Mouse (Mus musculus) stomach, postnatal 0 days (tissue): ENCODE measurements around the gene Pih1d1. TPM values are rescaled to one million over a fixed set of nuclear protein-coding genes. Genes with fewer than 3 reads are reported as not detected.

ENCODE experiments used
- ATAC-seq: fragments of 200-750 bp; cut with Nextera tagmentation; 2 replicates; pipeline ENCODE4 v1.8.0; 2017; ENCODE audit not compliant: low FRiP score, low TSS enrichment
- DNase-seq: peaks from one replicate; pipeline ENCODE4 v3.0.0-alpha.2; 2016; ENCODE audit warnings: low spot score
- H3K27ac ChIP-seq: fragments of 300-500 bp; sonication (generic); replicated peaks from 2 replicates; pipeline ENCODE4 v1.5.1; 2014; ENCODE audit warnings: mild to moderate bottlenecking, control low read depth
- H3K27me3 ChIP-seq: fragments of 300-500 bp; sonication (generic); 2 replicates; pipeline ENCODE4 v1.6.1; 2014; ENCODE audit warnings: low read length; ENCODE audit not compliant: control insufficient read depth, insufficient read depth
- H3K36me3 ChIP-seq: fragments of 300-500 bp; sonication (generic); 2 replicates; pipeline ENCODE4 v1.6.1; 2014; ENCODE audit warnings: low read length, mixed read lengths; ENCODE audit not compliant: control insufficient read depth, insufficient read depth
- H3K4me1 ChIP-seq: fragments of 300-500 bp; sonication (generic); replicated peaks from 2 replicates; pipeline ENCODE4 v1.6.1; 2014; ENCODE audit warnings: antibody characterized with exemption; ENCODE audit not compliant: control insufficient read depth, insufficient read depth
- H3K4me2 ChIP-seq: fragments of 300-500 bp; sonication (generic); replicated peaks from 2 replicates; pipeline ENCODE4 v1.6.1; 2014; ENCODE audit warnings: low read depth, mild to moderate bottlenecking, control low read depth, moderate library complexity
- H3K4me3 ChIP-seq: fragments of 300-500 bp; sonication (generic); 2 replicates; pipeline ENCODE4 v1.5.1; 2014; ENCODE audit warnings: low read depth, low read length, control low read depth
- H3K9ac ChIP-seq: fragments of 300-500 bp; sonication (generic); 2 replicates; pipeline ENCODE4 v1.6.1; 2014; ENCODE audit warnings: mild to moderate bottlenecking, low read length, control low read depth, mixed read lengths
- H3K9me3 ChIP-seq: fragments of 300-500 bp; sonication (generic); 2 replicates; pipeline ENCODE4 v1.6.1; 2016; ENCODE audit warnings: low read length; ENCODE audit not compliant: control insufficient read depth
- CTCF ChIP-seq: IDR thresholded peaks from 2 replicates; pipeline ENCODE4 v1.5.1; 2016; ENCODE audit warnings: antibody characterized with exemption, low read depth, mild to moderate bottlenecking, moderate library complexity
- EP300 ChIP-seq: optimal IDR thresholded peaks from 2 replicates; pipeline ENCODE3; 2016; ENCODE audit warnings: antibody characterized with exemption
- WGBS: fragments of 180-500 bp; shearing (Covaris S2); extraction: QIAGEN DNeasy Blood & Tissue Kit; methylation state at CpG from one replicate; pipeline ENCODE4 v1.1.7; 2014; 5-methylcytosine and 5-hydroxymethylcytosine counted together
- polyA plus RNA-seq: library from polyadenylated mRNA; unstranded; fragments of >200 nt; fragmentation: Nextera tagmentation; extraction: Ambion mirVana; gene quantifications from 2 replicates; pipeline ENCODE4 v1.2.1, GENCODE M21; 2015

Pih1d1 gene
- polyA plus RNA-seq, 1 experiment from 2014 or later: 49.0 TPM

DNA sequence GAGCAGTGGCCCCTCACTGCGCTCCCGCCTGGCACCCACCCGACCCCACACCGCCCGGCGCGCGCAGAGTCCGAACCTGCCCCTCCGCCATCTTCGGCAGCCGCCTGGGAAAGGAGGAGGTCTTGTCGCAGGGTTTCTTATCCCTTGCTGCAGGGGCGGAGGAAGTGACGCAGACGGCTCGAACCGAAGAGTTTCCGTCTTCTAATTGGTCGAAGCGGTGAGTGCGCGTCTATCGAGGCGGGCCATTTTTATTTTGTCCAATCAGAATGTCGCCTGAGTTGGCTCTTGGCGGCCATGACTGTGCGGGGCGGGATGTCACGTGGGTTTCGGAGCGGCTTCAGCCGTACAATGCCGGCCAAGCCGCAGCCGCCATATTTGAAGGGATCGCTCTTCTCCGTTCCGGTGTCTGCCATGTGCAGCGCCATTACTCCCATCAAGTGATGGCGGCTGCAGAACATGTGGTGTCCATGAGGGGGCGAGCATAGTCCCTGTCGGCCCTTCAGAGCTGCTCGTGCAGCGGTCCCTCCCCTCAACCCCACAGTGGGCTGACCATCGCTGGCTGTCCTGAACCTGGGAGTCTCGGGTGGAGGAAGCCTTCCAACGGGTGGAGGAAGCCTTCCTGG is 25.4 kb upstream of the Pih1d1 start, which contains the start of gene Rpl13a:
Gene Rpl13a, minus strand, starts transcription at position 138 of the 623 bp plus-strand sequence.
- under 1% methylated on average over 48 of the region's 48 CpGs for WGBS
- peak within 1 kb of the TSS; percentile 98 for H3K9ac ChIP-seq
- H3K9me3 ChIP-seq: no peaks in the 10 kb centered on the region
- H3K4me1 ChIP-seq: 0 out of 2 replicates have a peak, but pooled peaks cover 2% of the 10 kb centered on the region
- peaks cover 11% of the 10 kb centered on the region for H3K36me3 ChIP-seq
- DNase-seq (peak; percentile 98), ATAC-seq (peak; percentile 92)
- H3K4me2 ChIP-seq: peak within 1 kb of the TSS; percentile 82
- TF ChIP-seq CTCF (peak; percentile 91), EP300 (peak; percentile 75)
- no peaks in the 10 kb centered on the region for H3K27me3 ChIP-seq
- peak within 1 kb of the TSS; percentile 92 for H3K27ac ChIP-seq
- peak within 1 kb of the TSS; percentile 99 for H3K4me3 ChIP-seq

- Histone ChIP-seq H3K9me3 (no peaks in the 10 kb centered on the region), H3K4me1 (0 out of 2 replicates have a peak, but pooled peaks cover 2% of the 10 kb centered on the region), H3K27me3 (no peaks in the 10 kb centered on the region), H3K36me3 (peaks cover 11% of the 10 kb centered on the region), H3K4me2 (peak overlapping the region; percentile 75), H3K4me3 (peak overlapping the region; percentile 48), H3K9ac (peak overlapping the region; percentile 65), H3K27ac (peak overlapping the region; percentile 90)
- DNase-seq (no peak), ATAC-seq (no peak)
- TF ChIP-seq EP300 (no peak), CTCF (no peak)
- WGBS: 2% methylated on average over 17 of the region's 17 CpGs
These were observed 24.8 kb upstream of the Pih1d1 start for GRCm38 (mm10) chr7:45129318-45129717.

DNA sequence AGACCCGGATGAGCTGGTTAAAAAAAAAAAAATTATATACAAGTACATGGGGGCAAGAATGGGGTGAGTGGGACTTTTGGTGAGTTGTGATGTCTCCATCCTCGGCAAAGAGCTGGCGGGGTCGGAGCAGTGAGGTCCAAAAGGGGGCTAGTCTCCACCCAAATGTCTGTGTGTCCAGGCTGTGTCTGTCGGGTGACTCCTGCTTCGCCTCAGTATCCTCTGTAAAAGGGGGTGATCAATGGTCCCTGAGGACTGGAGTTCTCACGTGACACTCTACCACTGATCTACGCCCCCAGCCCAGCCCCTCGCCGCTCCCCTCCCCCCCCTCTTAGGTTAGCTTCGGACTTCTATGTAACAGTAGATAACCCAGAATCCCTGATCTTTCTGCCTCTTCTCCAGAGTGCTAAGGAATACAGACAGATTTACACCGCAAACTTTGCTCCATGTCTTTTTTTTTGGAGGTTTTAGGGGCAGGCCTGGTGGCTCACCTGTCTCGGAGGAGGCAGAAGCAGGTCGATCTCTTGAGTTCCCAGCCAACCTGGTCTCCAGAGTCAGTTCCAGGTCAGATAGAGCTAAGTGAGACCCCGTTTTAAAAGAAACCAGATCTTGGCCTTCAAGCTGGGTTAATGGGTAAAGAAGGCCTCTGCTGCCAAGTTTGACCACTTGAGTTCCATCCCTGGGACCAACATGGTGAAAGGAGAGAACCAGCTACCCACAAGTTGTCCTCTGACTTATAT is 24.2 kb upstream of the Pih1d1 start:
- WGBS: 62% methylated on average over 15 of the region's 15 CpGs
- DNase-seq (no peak), ATAC-seq (no peak)
- H3K4me1 ChIP-seq: 0 out of 2 replicates have a peak, but pooled peaks cover 2% of the 10 kb centered on the region
- no peaks in the 10 kb centered on the region for H3K27me3 ChIP-seq
- H3K9ac ChIP-seq: 0 out of 2 replicates have a peak overlapping the region, but pooled peaks have one; percentile 65
- H3K4me2 ChIP-seq: peak overlapping the region; percentile 75
- no peak overlapping the region for H3K27ac ChIP-seq
- TF ChIP-seq CTCF: no peak
- TF ChIP-seq EP300: no peak
- H3K36me3 ChIP-seq: peaks cover 11% of the 10 kb centered on the region
- H3K4me3 ChIP-seq: peak overlapping the region; percentile 48; the same call in 1 of the 2 replicates
- H3K9me3 ChIP-seq: no peaks in the 10 kb centered on the region

GRCm38 (mm10) chr7:45131850-45132249 is 22.3 kb upstream of the Pih1d1 start:
- Histone ChIP-seq H3K9ac (no peak overlapping the region), H3K9me3 (no peaks in the 10 kb centered on the region), H3K27me3 (no peaks in the 10 kb centered on the region), H3K36me3 (peaks cover 3% of the 10 kb centered on the region), H3K4me3 (no peak overlapping the region), H3K27ac (no peak overlapping the region), H3K4me2 (no peak overlapping the region), H3K4me1 (0 out of 2 replicates have a peak, but pooled peaks cover 2% of the 10 kb centered on the region)
- TF ChIP-seq EP300 (no peak), CTCF (no peak)
- DNase-seq (no peak), ATAC-seq (no peak)
- 84% methylated on average over 10 of the region's 11 CpGs for WGBS

DNA sequence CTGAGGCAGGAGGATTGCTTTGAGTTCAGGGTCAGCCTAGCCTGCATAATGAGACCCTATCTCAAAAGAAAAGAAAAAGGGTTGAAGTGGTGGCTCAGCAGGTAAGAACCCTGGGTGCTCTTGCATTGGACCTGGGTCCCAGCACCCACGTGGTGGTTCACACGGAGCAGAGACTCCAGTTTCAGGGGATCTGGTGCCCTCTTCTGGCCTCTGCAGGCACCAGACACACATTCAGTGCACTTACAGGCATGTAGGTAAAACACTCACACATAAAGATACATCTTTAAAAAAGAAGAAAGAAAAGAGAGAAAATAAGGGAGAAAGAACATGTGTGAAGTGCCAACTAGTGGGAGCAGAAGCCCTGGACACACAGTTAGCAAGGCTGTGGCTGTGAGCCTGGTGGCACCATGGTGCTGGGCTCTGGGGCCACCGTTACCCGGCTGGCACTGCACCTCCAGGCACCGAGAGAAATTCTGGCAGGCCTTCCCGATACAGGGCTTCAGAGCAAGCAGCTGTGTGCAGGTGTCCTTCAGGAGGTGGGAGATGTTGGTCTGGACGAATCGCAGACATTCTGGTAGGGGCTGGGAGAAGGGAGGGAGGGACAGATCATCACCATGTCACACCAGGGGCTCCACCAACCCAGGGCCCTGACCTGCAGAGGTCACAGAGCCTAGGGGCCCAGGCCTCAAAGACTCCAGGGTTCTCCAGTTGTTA is 20.5 kb upstream of the Pih1d1 start:
- H3K9me3 ChIP-seq: no peaks in the 10 kb centered on the region
- H3K27me3 ChIP-seq: no peaks in the 10 kb centered on the region
- TF ChIP-seq EP300 (no peak), CTCF (peak; percentile 45)
- no peak overlapping the region for H3K27ac ChIP-seq
- ATAC-seq (no peak), DNase-seq (no peak)
- no peaks in the 10 kb centered on the region for H3K36me3 ChIP-seq
- no peak overlapping the region for H3K4me3 ChIP-seq
- no peaks in the 10 kb centered on the region for H3K4me1 ChIP-seq
- no peak overlapping the region for H3K4me2 ChIP-seq
- H3K9ac ChIP-seq: no peak overlapping the region
- WGBS: 80% methylated on average over 8 of the region's 8 CpGs
